Mouse (Mus musculus) small intestine, adult 2 months (tissue): ENCODE data around the gene Ntm.

Experiments
- CTCF ChIP-seq: fragments of 200-500 bp; IDR thresholded peaks from 2 replicates; pipeline ENCODE4 v1.5.1; 2012; ENCODE audit warnings: low read depth, mild to moderate bottlenecking, control low read depth, inconsistent platforms, low read length, moderate library complexity, mixed read lengths; ENCODE audit not compliant: insufficient replicate concordance, insufficient read length; ENCODE audit errors: extremely low read depth
- POLR2A ChIP-seq: fragments of 200-500 bp; IDR thresholded peaks from 2 replicates; pipeline ENCODE4 v1.6.1; 2012; ENCODE audit warnings: low read depth, mild to moderate bottlenecking, control low read depth, inconsistent platforms, low read length, moderate library complexity

- TF ChIP-seq POLR2A = no peak
- no peak for TF ChIP-seq CTCF
Measured at GRCm38 (mm10) chr9:29759060-29759459, 203.9 kb downstream of the Ntm start.
